Mouse (Mus musculus) liver, adult 2 months (tissue): ENCODE measurements around the gene Jag1.

Source experiments
- CTCF ChIP-seq: fragments of 200-500 bp; IDR thresholded peaks from 2 replicates; pipeline ENCODE4 v1.5.1; 2011; ENCODE audit warnings: low read depth, low read length, control low read depth
- POLR2A ChIP-seq: fragments of 200-500 bp; IDR thresholded peaks from 2 replicates; pipeline ENCODE4 v1.6.1; 2011; ENCODE audit warnings: low read length, control low read depth; ENCODE audit not compliant: insufficient read depth; ENCODE audit errors: extremely low read depth

GRCm38 (mm10) chr2:137081001-137081400 is 35.4 kb downstream of the Jag1 start:
- TF ChIP-seq POLR2A (no peak), CTCF (no peak)
